Mouse (Mus musculus) intestine, embryonic 14.5 days (tissue): ENCODE measurements around the gene Ttll11. TPM values are rescaled to one million over a fixed set of nuclear protein-coding genes. Genes with fewer than 3 reads are reported as not detected.

Experiments
- ATAC-seq: fragments of 200-750 bp; cut with Nextera tagmentation; replicated peaks from 2 replicates; pipeline ENCODE4 v1.8.0; 2017; ENCODE audit warnings: low read depth, moderate number of reproducible peaks, moderate TSS enrichment, moderate library complexity; ENCODE audit not compliant: low FRiP score, low TSS enrichment
- DNase-seq: peaks from one replicate; pipeline ENCODE4 v3.0.0-alpha.2; 2018; ENCODE audit warnings: low spot score
- H3K27ac ChIP-seq: fragments of 300-500 bp; sonication (generic); 2 replicates; pipeline ENCODE4 v1.5.1; 2014; ENCODE audit warnings: low read depth, mild to moderate bottlenecking, control low read depth
- H3K27me3 ChIP-seq: fragments of 300-500 bp; sonication (generic); replicated peaks from 2 replicates; pipeline ENCODE4 v1.6.1; 2014; ENCODE audit warnings: low read length, control low read depth; ENCODE audit not compliant: control insufficient read depth, insufficient read depth
- H3K36me3 ChIP-seq: fragments of 300-500 bp; sonication (generic); 2 replicates; pipeline ENCODE4 v1.6.1; 2014; ENCODE audit warnings: low read length, control low read depth; ENCODE audit not compliant: control insufficient read depth, insufficient read depth
- H3K4me1 ChIP-seq: fragments of 300-500 bp; sonication (generic); replicated peaks from 2 replicates; pipeline ENCODE4 v1.6.1; 2014; ENCODE audit warnings: low read length, control low read depth, mixed read lengths; ENCODE audit not compliant: control insufficient read depth, insufficient read depth
- H3K4me2 ChIP-seq: fragments of 300-500 bp; sonication (generic); 2 replicates; pipeline ENCODE4 v1.6.1; 2014; ENCODE audit warnings: low read length
- H3K4me3 ChIP-seq: fragments of 300-500 bp; sonication (generic); 2 replicates; pipeline ENCODE4 v1.5.1; 2014; ENCODE audit warnings: low read depth, low read length, control low read depth, mixed read lengths
- H3K9ac ChIP-seq: fragments of 300-500 bp; sonication (generic); 2 replicates; pipeline ENCODE4 v1.6.1; 2014; ENCODE audit warnings: mild to moderate bottlenecking, low read length
- H3K9me3 ChIP-seq: fragments of 300-500 bp; sonication (generic); 2 replicates; pipeline ENCODE4 v1.6.1; 2016; ENCODE audit warnings: low read length, control low read depth; ENCODE audit not compliant: control insufficient read depth
- WGBS: fragments of 180-500 bp; shearing (Covaris S2); extraction: QIAGEN DNeasy Blood & Tissue Kit; methylation state at CpG from one replicate; pipeline ENCODE4 v1.1.7; 2014; 5-methylcytosine and 5-hydroxymethylcytosine counted together
- polyA plus RNA-seq: library from polyadenylated mRNA; unstranded; fragments of >200 nt; fragmentation: Nextera tagmentation; extraction: Ambion mirVana; gene quantifications from 2 replicates; pipeline ENCODE4 v1.2.1, GENCODE M21; 2014

Gene Ttll11
- polyA plus RNA-seq, 1 experiment from 2014 or later, result 0.92 TPM

GRCm38 (mm10) chr2:35863284-35863683 lies 116.4 kb downstream of the Ttll11 start:
- no peak for ATAC-seq
- Histone ChIP-seq H3K9me3 (no peaks in the 10 kb centered on the region), H3K4me2 (no peak overlapping the region), H3K27ac (no peak overlapping the region), H3K4me3 (no peak overlapping the region), H3K36me3 (no peaks in the 10 kb centered on the region), H3K9ac (no peak overlapping the region), H3K4me1 (no peaks in the 10 kb centered on the region; the same call in 1 of the 2 replicates), H3K27me3 (no peaks in the 10 kb centered on the region)
- no peak for DNase-seq
- WGBS, result 81% methylated on average over 4 of the region's 4 CpGs

DNA sequence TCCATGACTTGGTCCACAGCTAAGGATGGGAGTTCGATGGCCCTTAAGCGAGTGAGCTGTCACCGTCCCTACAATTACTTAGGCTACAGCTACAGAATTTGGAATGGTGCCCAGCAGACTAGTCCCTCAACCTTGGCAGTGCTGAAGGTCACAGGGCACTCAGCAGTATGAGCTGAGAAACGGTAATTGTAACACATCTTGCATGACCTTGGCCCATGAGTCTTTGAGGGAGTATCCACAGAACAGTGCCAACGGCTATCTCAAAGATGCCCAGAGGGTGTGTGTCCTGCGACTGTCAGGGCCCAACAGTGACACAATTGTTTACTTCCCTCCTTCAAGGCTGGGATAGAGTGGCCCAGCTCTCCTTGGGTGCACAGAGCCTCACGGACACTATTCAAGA lies 118.5 kb downstream of the Ttll11 start:
- H3K27ac ChIP-seq, result no peak overlapping the region
- DNase-seq (no peak), ATAC-seq (no peak)
- no peaks in the 10 kb centered on the region for H3K9me3 ChIP-seq
- no peak overlapping the region for H3K9ac ChIP-seq
- WGBS, result 81% methylated on average over 7 of the region's 7 CpGs
- no peaks in the 10 kb centered on the region for H3K36me3 ChIP-seq
- H3K27me3 ChIP-seq, result no peaks in the 10 kb centered on the region
- H3K4me2 ChIP-seq, result no peak overlapping the region
- no peaks in the 10 kb centered on the region; the same call in 1 of the 2 replicates for H3K4me1 ChIP-seq
- H3K4me3 ChIP-seq, result no peak overlapping the region

- H3K9ac ChIP-seq, result no peak overlapping the region
- H3K27me3 ChIP-seq, result no peaks in the 10 kb centered on the region
- H3K4me2 ChIP-seq, result no peak overlapping the region
- ATAC-seq (no peak), DNase-seq (no peak)
- H3K9me3 ChIP-seq, result no peaks in the 10 kb centered on the region
- H3K4me3 ChIP-seq, result no peak overlapping the region
- 56% methylated on average over 10 of the region's 10 CpGs for WGBS
- no peaks in the 10 kb centered on the region for H3K36me3 ChIP-seq
- H3K27ac ChIP-seq, result no peak overlapping the region
- H3K4me1 ChIP-seq, result no peaks in the 10 kb centered on the region; the same call in 1 of the 2 replicates
Measured at GRCm38 (mm10) chr2:35860394-35860744, 119.3 kb downstream of the Ttll11 start.

- ATAC-seq, result no peak
- H3K36me3 ChIP-seq, result no peaks in the 10 kb centered on the region
- no peak overlapping the region for H3K27ac ChIP-seq
- WGBS, result 63% methylated on average over 7 of the region's 7 CpGs
- H3K4me2 ChIP-seq, result no peak overlapping the region
- no peak for DNase-seq
- no peaks in the 10 kb centered on the region for H3K9me3 ChIP-seq
- no peak overlapping the region for H3K4me3 ChIP-seq
- H3K4me1 ChIP-seq, result no peaks in the 10 kb centered on the region; the same call in 1 of the 2 replicates
- H3K9ac ChIP-seq, result no peak overlapping the region
- H3K27me3 ChIP-seq, result no peaks in the 10 kb centered on the region
Measured at GRCm38 (mm10) chr2:35859708-35860393, 119.9 kb downstream of the Ttll11 start.

GRCm38 (mm10) chr2:35858281-35858680 lies 121.4 kb downstream of the Ttll11 start:
- H3K27ac ChIP-seq, result no peak overlapping the region
- H3K9me3 ChIP-seq, result no peaks in the 10 kb centered on the region
- no peak for ATAC-seq
- H3K4me1 ChIP-seq, result no peaks in the 10 kb centered on the region; the same call in 1 of the 2 replicates
- DNase-seq, result no peak
- H3K9ac ChIP-seq, result no peak overlapping the region
- 80% methylated on average over 6 of the region's 6 CpGs for WGBS
- no peaks in the 10 kb centered on the region for H3K27me3 ChIP-seq
- H3K4me3 ChIP-seq, result no peak overlapping the region
- no peak overlapping the region for H3K4me2 ChIP-seq
- no peaks in the 10 kb centered on the region for H3K36me3 ChIP-seq

GRCm38 (mm10) chr2:35856901-35857300 lies 122.8 kb downstream of the Ttll11 start:
- no peak for ATAC-seq
- Histone ChIP-seq H3K4me1 (peaks cover 2% of the 10 kb centered on the region), H3K9ac (no peak overlapping the region), H3K27me3 (no peaks in the 10 kb centered on the region), H3K36me3 (no peaks in the 10 kb centered on the region), H3K9me3 (no peaks in the 10 kb centered on the region), H3K4me3 (no peak overlapping the region), H3K27ac (no peak overlapping the region), H3K4me2 (no peak overlapping the region)
- no peak for DNase-seq
- 64% methylated on average over 2 of the region's 2 CpGs for WGBS

DNA sequence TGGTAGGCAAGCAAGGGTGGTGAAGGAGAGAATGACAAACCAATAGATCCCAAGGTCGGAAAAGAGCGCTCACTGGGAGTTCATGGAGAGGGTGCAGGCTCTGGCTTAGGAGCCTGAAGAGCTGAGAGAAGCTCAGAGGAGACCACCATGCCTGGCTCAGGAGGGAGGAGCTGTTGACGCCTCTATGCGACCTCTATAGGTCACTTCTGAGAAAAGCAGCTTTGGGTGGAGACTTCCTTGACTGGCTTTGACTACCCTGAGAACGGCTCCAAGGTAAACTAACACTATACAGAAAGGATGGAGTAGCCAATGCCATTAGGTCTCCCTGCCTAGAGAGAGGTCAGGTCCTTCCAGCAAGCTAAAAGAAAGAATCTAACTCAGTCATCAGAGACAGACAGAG lies 124.8 kb downstream of the Ttll11 start:
- Histone ChIP-seq H3K27me3 (no peaks in the 10 kb centered on the region), H3K9me3 (no peaks in the 10 kb centered on the region), H3K4me2 (no peak overlapping the region), H3K4me1 (peaks cover 13% of the 10 kb centered on the region), H3K36me3 (no peaks in the 10 kb centered on the region), H3K4me3 (no peak overlapping the region), H3K27ac (no peak overlapping the region), H3K9ac (no peak overlapping the region)
- 40% methylated on average over 5 of the region's 5 CpGs for WGBS
- no peak for ATAC-seq
- no peak for DNase-seq

- no peak overlapping the region for H3K4me2 ChIP-seq
- H3K36me3 ChIP-seq, result no peaks in the 10 kb centered on the region
- H3K27ac ChIP-seq, result no peak overlapping the region
- no peak for ATAC-seq
- WGBS, result 72% methylated on average over 4 of the region's 4 CpGs
- H3K4me1 ChIP-seq, result peaks cover 13% of the 10 kb centered on the region
- no peaks in the 10 kb centered on the region for H3K27me3 ChIP-seq
- no peak for DNase-seq
- no peak overlapping the region for H3K4me3 ChIP-seq
- H3K9ac ChIP-seq, result no peak overlapping the region
- H3K9me3 ChIP-seq, result no peaks in the 10 kb centered on the region
Measured at GRCm38 (mm10) chr2:35852971-35853370, 126.7 kb downstream of the Ttll11 start.

DNA sequence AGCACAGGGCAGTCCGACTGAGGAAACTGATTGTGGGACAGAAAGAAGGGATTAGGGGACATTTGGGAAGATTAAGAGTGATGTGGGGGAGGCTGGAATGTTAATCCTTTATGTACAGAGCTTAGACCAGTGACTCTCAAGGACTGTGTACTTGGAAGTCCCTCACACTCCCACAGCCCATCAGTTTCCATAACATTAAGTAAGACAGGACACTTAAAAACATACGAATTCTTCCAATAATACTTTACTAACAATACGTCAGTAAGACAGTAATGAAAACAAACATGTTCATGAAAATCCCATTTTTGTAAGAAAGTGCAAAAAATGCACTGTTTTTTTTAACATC lies 127.6 kb downstream of the Ttll11 start:
- Histone ChIP-seq H3K36me3 (no peaks in the 10 kb centered on the region), H3K27ac (no peak overlapping the region), H3K4me2 (no peak overlapping the region), H3K4me3 (no peak overlapping the region), H3K9me3 (no peaks in the 10 kb centered on the region), H3K27me3 (no peaks in the 10 kb centered on the region), H3K9ac (no peak overlapping the region), H3K4me1 (peaks cover 13% of the 10 kb centered on the region)
- 52% methylated on average over 3 of the region's 3 CpGs for WGBS
- no peak for ATAC-seq
- DNase-seq, result no peak
